ENCODE assay signal across 8 mouse cellular contexts in the genomic region with DNA sequence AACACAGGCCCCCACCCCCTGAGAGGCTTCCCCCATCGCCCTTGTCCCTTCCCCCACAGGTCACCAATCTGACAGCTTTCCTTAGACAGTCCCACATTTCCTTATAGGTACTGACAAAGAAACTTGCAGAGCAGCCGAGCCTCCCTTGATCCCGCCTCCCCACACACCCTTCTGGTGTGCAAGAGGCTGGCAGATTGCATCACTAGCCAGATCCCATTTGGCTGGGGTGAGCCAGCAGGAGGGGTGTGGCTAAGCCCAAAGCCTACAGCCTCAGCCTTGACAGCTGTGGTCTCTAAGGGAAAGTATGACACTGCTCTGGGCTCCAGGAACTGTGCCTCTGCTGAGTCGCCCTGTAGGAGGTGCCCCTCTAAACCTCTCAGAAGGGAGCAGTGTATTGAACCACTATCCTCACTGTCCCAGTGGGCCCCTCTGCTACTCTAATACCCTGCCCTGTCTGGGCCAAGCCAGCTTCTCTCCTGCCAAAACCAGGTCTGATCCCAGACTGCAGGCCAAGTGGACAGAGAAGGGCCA. TPM values are rescaled to one million over a fixed set of nuclear protein-coding genes. Genes with fewer than 3 reads are reported as not detected.
DNase-seq lines count a peak whose midpoint lies in the region; ATAC-seq and TF ChIP-seq lines count a peak whose summit lies in the region.

No protein-coding gene starts in this region.

- peak overlapping the region; percentile 18 for H3ac ChIP-seq in myocyte (ENCODE audit: control insufficient read depth, insufficient read length)

- TF ChIP-seq POLR2A in brain, embryonic 14.5 days (IDR thresholded peaks at IDR 0.05; ENCODE audit: borderline replicate concordance, extremely low read depth, insufficient read depth, insufficient read length, poor library complexity, severe bottlenecking) = no peak
- peak; percentile 14 for TF ChIP-seq POLR2A in myocyte (IDR thresholded peaks at IDR 0.05; ENCODE audit: insufficient read length, low read depth)

- peak; percentile 38 for DNase-seq in CD4-positive, CD25-positive, alpha-beta regulatory T cell, adult 2 months (ENCODE audit: low read depth, low spot score)
- DNase-seq in brain, embryonic 14.5 days (ENCODE audit: low read depth) = peak; percentile 94
- peak; percentile 93 for DNase-seq in fibroblast of lung, adult 2 months (ENCODE audit: low read depth)
- DNase-seq in kidney, postnatal 10 days = peak; percentile 73
- DNase-seq in liver, embryonic 11.5 days (ENCODE audit: low spot score) = peak; percentile 72
- peak; percentile 58 for DNase-seq in testis, postnatal 14 days (ENCODE audit: low spot score)

- peaks cover 85% of the 10 kb centered on the region for H3K79me2 ChIP-seq in myocyte (ENCODE audit: control insufficient read depth, insufficient read depth)

- H3K9ac ChIP-seq in heart, embryonic 13.5 days = peak overlapping the region; percentile 63
- peak overlapping the region; percentile 67 for H3K9ac ChIP-seq in liver, embryonic 11.5 days (ENCODE audit: low read depth, low read length)

- H3K9me3 ChIP-seq in heart, embryonic 13.5 days = no peaks in the 10 kb centered on the region
- H3K9me3 ChIP-seq in liver, embryonic 11.5 days (ENCODE audit: control insufficient read depth, low read length) = no peaks in the 10 kb centered on the region

- peak; percentile 72 for ATAC-seq in heart, embryonic 13.5 days (ENCODE audit: extremely low read depth, insufficient number of reproducible peaks, low FRiP score, low TSS enrichment)
- ATAC-seq in liver, embryonic 11.5 days (replicated peaks; ENCODE audit: low FRiP score) = peak; percentile 91

- H3K4me2 ChIP-seq in heart, embryonic 13.5 days = peak overlapping the region; percentile 56
- H3K4me2 ChIP-seq in liver, embryonic 11.5 days = peak overlapping the region; percentile 57
- peak overlapping the region; percentile 96 for H3K4me2 ChIP-seq in myocyte (ENCODE audit: low read depth)

- H3K27ac ChIP-seq in heart, embryonic 13.5 days (replicated peaks) = peak overlapping the region; percentile 89
- peak overlapping the region; percentile 98 for H3K27ac ChIP-seq in liver, embryonic 11.5 days (ENCODE audit: low read depth, low read length)

- no peak for TF ChIP-seq CTCF in brain, embryonic 14.5 days (IDR thresholded peaks at IDR 0.05; ENCODE audit: borderline replicate concordance, extremely low read depth, insufficient read depth, insufficient read length)

- H3K4me1 ChIP-seq in heart, embryonic 13.5 days = peaks cover 61% of the 10 kb centered on the region
- peaks cover 59% of the 10 kb centered on the region for H3K4me1 ChIP-seq in liver, embryonic 11.5 days (replicated peaks; ENCODE audit: control insufficient read depth, insufficient read depth, low read length)

- WGBS in heart, embryonic 13.5 days = 5% methylated on average over 4 of the region's 4 CpGs
- WGBS in liver, embryonic 11.5 days = 2% methylated on average over 4 of the region's 4 CpGs

- H3K4me3 ChIP-seq in heart, embryonic 13.5 days = peak overlapping the region; percentile 23
- H3K4me3 ChIP-seq in liver, embryonic 11.5 days (ENCODE audit: low read depth, low read length) = peak overlapping the region; percentile 22
- H3K4me3 ChIP-seq in myocyte = peak overlapping the region; percentile 11

- H3K36me3 ChIP-seq in heart, embryonic 13.5 days = peaks cover 16% of the 10 kb centered on the region
- peaks cover 6% of the 10 kb centered on the region; the same call in 1 of the 2 replicates for H3K36me3 ChIP-seq in liver, embryonic 11.5 days (ENCODE audit: control insufficient read depth, insufficient read depth, low read length)
- H3K36me3 ChIP-seq in myocyte (ENCODE audit: control insufficient read depth, insufficient read depth) = peaks cover 32% of the 10 kb centered on the region

- H3K27me3 ChIP-seq in heart, embryonic 13.5 days (replicated peaks) = no peaks in the 10 kb centered on the region
- no peaks in the 10 kb centered on the region for H3K27me3 ChIP-seq in liver, embryonic 11.5 days (replicated peaks; ENCODE audit: control insufficient read depth, insufficient read depth, low read length)
- no peaks in the 10 kb centered on the region for H3K27me3 ChIP-seq in myocyte (ENCODE audit: control insufficient read depth, insufficient read depth, insufficient read length)

TF ChIP-seq in myocyte, 11 proteins besides CTCF, POLR2A, EP300 and RAD21:
- peak; percentile 45 for TF ChIP-seq TCF12 (IDR thresholded peaks at IDR 0.05; ENCODE audit: insufficient read depth, poor library complexity, severe bottlenecking)
- no peak for TF ChIP-seq TCF3 (IDR thresholded peaks at IDR 0.05; ENCODE audit: insufficient read length, low read depth)
- TF ChIP-seq SRF (IDR thresholded peaks at IDR 0.05; ENCODE audit: control insufficient read depth, insufficient read length, low read depth) = peak; percentile 69
- TF ChIP-seq MAX (IDR thresholded peaks at IDR 0.05; ENCODE audit: low read depth) = no peak
- peak; percentile 96 for TF ChIP-seq CEBPB (IDR thresholded peaks at IDR 0.05; ENCODE audit: insufficient read depth, poor library complexity, severe bottlenecking)
- peak; percentile 39 to 83 (median 78) for TF ChIP-seq MYOD1 (IDR thresholded peaks at IDR 0.05; ENCODE audit: control insufficient read depth in 1 of 3, insufficient read length in 2 of 3, low read depth in 2 of 3)
- TF ChIP-seq USF1 (IDR thresholded peaks at IDR 0.05; ENCODE audit: low read depth) = no peak
- peak; percentile 15 for TF ChIP-seq POLR2AphosphoS2 (IDR thresholded peaks at IDR 0.05; ENCODE audit: insufficient read length, low read depth)
- TF ChIP-seq MYOG (IDR thresholded peaks at IDR 0.05; ENCODE audit: control insufficient read depth in 1 of 3, insufficient read depth in 1 of 3, insufficient read length in 2 of 3, low read depth in 2 of 3) = peak; percentile 67 to 87 (median 79)
- TF ChIP-seq REST (IDR thresholded peaks at IDR 0.05; ENCODE audit: insufficient read depth, insufficient read length) = no peak
- TF ChIP-seq E2F4 (IDR thresholded peaks at IDR 0.05; ENCODE audit: insufficient read depth) = no peak

RNA-seq across cellular contexts. Expression of a gene that starts 9.0 kb away (rescaled TPM):
- 98.8 and 113 TPM in 2 replicates for polyA plus RNA-seq in brain, embryonic 14.5 days (2012; rRNA removed)
- polyA plus RNA-seq in heart, embryonic 13.5 days (2015; fragmentation: Nextera tagmentation; extraction: Ambion mirVana) = 16.1 and 17.3 TPM in 2 replicates
- 58.2 and 61.5 TPM in 2 replicates for polyA plus RNA-seq in liver, embryonic 11.5 days (2014; fragmentation: Nextera tagmentation; extraction: Ambion mirVana)
- polyA plus RNA-seq in myocyte (2012; fragmentation: generic; extraction: Trizol) = 612 TPM

RNA-seq across cellular contexts. Expression of a gene that starts 46.2 kb away (rescaled TPM):
- polyA plus RNA-seq in brain, embryonic 14.5 days (2012; rRNA removed) = 0.14 and 0.44 TPM in 2 replicates
- 0.12 and 0.31 TPM in 2 replicates for polyA plus RNA-seq in heart, embryonic 13.5 days (2015; fragmentation: Nextera tagmentation; extraction: Ambion mirVana)
- polyA plus RNA-seq in liver, embryonic 11.5 days (2014; fragmentation: Nextera tagmentation; extraction: Ambion mirVana) = 0.55 and 0.66 TPM in 2 replicates
- polyA plus RNA-seq in myocyte (2012; fragmentation: generic; extraction: Trizol) = not detected

RNA-seq across cellular contexts. Expression of a gene that starts 51.1 kb away (rescaled TPM):
- polyA plus RNA-seq in brain, embryonic 14.5 days (2012; rRNA removed) = 114 and 148 TPM in 2 replicates
- 23.1 and 30.4 TPM in 2 replicates for polyA plus RNA-seq in heart, embryonic 13.5 days (2015; fragmentation: Nextera tagmentation; extraction: Ambion mirVana)
- polyA plus RNA-seq in liver, embryonic 11.5 days (2014; fragmentation: Nextera tagmentation; extraction: Ambion mirVana) = 40.2 and 47.4 TPM in 2 replicates
- polyA plus RNA-seq in myocyte (2012; fragmentation: generic; extraction: Trizol) = 30.3 TPM

Comparison
In these comparisons a context has a peak if more than half of its experiments do, and no peak if none do; other contexts are left out.
1. Peak in every context shown above with its lines: DNase-seq, ATAC-seq, H3K4me3 ChIP-seq and H3K27ac ChIP-seq.
2. DNase-seq: peak in every context shown above with its lines; median percentile 94 in brain, embryonic 14.5 days; 93 in fibroblast of lung, adult 2 months; 73 in kidney, postnatal 10 days; 72 in liver, embryonic 11.5 days; 58 in testis, postnatal 14 days; 38 in CD4-positive, CD25-positive, alpha-beta regulatory T cell, adult 2 months.